Mouse (Mus musculus) liver, adult 2 months (tissue): ENCODE results near the gene Nptxr.

Experiments used
- CTCF ChIP-seq: fragments of 200-500 bp; IDR thresholded peaks from 2 replicates; pipeline ENCODE4 v1.5.1; 2011; ENCODE audit warnings: low read depth, low read length, control low read depth
- POLR2A ChIP-seq: fragments of 200-500 bp; IDR thresholded peaks from 2 replicates; pipeline ENCODE4 v1.6.1; 2011; ENCODE audit warnings: low read length, control low read depth; ENCODE audit not compliant: insufficient read depth; ENCODE audit errors: extremely low read depth

GRCm38 (mm10) chr15:79834881-79835260 is 30.3 kb upstream of the Nptxr start:
- TF ChIP-seq CTCF (no peak), POLR2A (no peak)
